Mouse (Mus musculus) 3134 (cell line): Measurements from ENCODE around the gene Col1a1.

Source experiments
- DNase-seq: peaks from one replicate; pipeline ENCODE4 v3.0.0-alpha.2; 2011; ENCODE audit warnings: low spot score; ENCODE audit not compliant: insufficient read length; ENCODE audit errors: extremely low read depth

The Col1a1 gene

GRCm38 (mm10) chr11:94937335-94937781 is 1.3 kb downstream of the Col1a1 start:
- DNase-seq: no peak

DNA sequence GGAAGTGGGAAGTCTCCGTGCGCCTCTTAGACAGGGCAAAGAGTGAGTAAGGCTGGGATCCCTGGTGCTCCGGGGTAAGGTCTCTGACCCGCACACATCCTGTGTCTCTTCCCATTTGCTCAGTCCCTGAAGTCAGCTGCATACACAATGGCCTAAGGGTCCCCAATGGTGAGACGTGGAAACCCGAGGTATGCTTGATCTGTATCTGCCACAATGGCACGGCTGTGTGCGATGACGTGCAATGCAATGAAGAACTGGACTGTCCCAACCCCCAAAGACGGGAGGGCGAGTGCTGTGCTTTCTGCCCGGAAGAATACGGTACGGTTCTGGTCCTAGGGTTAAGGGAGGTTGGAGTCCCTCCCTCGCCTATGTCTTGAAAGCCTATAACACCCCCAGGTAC is 1.8 kb downstream of the Col1a1 start:
- no peak for DNase-seq

GRCm38 (mm10) chr11:94938296-94938695 is 2.3 kb downstream of the Col1a1 start:
- DNase-seq: no peak

GRCm38 (mm10) chr11:94939280-94939679 is 3.3 kb downstream of the Col1a1 start:
- DNase-seq: peak; percentile 38

DNA sequence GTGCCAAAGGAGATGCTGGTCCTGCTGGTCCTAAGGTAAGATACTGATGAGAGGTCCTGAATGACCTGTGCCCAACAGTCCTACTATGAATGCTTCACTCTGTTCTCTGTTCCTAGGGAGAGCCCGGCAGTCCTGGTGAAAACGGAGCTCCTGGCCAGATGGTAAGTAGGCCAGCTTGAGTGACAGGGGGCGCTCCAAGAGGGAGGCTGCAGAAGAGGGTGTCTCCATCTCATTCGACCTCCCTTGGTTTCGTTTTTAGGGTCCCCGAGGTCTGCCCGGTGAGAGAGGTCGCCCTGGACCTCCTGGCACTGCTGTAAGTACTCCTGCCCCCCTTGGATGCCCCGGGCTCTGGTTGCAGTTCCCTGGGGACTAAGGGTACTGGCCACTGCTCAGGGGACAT is 5.1 kb downstream of the Col1a1 start:
- DNase-seq: no peak

- no peak for DNase-seq
These were observed 5.8 kb downstream of the Col1a1 start for GRCm38 (mm10) chr11:94941776-94942175.

GRCm38 (mm10) chr11:94942282-94943023 is 6.4 kb downstream of the Col1a1 start:
- DNase-seq: peak; percentile 57

DNA sequence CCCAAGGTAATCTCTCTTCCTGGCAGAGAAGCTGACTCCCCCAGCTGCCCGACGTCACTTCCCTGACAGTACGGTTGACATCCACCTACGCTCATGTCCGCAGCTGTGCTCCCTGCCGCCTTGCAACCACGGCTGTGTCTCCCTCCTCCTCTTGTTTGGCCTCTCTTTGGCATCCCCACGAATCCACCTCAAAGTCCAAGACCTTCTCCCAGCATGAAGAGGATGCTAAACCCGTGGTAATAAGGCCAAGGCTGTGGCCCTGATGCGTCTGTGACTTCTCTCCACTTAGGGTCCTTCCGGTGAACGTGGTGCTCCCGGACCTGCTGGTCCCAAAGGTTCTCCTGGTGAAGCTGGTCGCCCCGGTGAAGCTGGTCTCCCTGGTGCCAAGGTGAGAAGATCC is 7.0 kb downstream of the Col1a1 start:
- DNase-seq: no peak

DNA sequence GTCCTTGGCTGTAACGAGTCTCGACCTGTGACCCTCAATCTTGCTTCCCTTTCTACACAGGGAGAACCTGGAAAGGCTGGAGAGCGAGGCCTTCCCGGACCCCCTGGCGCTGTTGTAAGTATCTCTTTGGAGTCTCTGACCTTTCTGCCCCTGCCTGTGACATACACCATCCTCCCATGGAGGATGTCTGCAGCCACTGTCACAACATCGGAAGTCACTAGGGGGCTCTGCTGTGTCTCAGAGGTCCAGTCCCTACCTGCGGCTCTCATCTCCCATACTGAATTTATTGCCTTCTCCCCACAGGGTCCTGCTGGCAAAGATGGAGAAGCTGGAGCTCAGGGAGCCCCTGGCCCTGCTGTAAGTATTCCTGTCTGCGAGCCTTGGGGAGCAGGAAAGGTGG is 8.3 kb downstream of the Col1a1 start:
- no peak for DNase-seq

DNA sequence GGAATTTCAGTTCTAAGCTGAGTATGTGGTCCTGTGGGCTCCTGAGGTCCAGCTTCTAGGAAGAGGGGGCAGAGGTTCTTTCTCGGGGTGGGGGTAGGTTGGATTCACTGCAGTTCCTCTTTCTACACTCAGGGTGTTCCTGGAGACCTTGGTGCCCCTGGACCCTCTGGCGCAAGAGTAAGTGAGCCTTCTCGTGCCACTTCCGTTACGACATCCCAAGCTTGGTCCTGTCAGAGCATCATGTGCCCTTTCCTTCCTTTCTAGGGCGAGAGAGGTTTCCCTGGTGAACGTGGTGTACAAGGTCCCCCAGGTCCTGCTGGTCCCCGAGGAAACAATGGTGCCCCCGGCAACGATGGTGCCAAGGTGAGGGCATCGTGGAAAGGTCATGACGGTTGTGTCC is 9.2 kb downstream of the Col1a1 start:
- DNase-seq: no peak

DNA sequence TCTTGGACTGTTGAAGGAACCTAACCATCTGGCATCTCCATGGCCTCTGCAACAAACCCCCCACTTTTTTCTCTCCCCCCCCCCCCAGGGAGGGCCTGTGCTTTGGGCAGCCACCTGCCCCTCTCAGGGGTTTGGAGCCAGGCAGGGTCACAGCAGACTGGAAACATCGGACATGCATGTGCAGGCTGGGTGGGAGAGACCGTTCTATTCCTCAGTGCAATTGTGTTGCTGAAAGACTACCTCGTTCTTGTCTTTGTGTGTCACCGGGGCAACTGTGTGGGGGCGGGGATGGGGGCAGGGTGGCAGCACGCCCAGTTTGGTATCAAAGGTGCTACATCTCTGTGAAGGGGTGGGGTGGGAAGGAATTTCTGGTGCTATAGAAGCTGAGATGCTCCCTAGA is 16.1 kb downstream of the Col1a1 start:
- DNase-seq: no peak

GRCm38 (mm10) chr11:94955103-94955502 is 19.1 kb downstream of the Col1a1 start:
- DNase-seq: no peak

- DNase-seq: no peak
These were observed 21.7 kb downstream of the Col1a1 start for GRCm38 (mm10) chr11:94957693-94958064.

DNA sequence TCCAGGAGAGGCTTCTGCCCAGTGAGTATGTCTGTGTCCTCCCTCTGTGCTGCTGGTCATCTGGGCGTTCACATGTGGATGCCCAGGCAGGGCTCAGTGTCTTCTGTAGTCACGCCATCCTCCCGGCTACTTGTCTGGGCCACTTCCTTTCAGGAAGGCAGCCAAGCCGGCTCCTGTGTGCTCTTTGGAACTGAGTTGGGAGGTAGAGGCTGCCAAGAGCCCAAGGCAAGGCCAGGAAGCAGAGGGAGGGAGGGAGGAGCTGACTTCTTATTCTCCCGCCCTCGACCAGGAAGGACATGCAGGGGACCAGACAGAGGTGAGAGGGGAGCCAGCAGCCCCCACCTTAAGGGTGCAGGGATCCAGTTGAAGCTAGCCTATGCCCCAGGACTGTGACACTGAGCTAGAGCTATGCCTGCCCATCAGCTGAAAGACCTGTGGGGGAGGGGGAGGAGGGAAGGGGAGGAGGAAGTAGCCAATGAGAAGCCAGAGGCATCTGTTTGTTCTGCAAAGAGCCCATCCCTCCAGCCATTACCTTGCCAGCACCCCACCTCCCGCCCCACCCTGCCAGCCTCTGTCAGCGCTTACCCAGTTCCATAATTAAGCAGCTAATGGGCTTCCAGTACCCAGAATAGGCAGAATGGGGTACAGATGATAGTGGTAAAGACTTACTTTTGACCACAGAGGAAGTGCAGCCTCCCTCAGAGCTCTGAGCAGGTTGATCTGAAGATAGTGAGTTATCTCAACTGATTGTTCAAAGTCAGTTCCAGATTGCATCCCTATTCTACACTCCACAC is 22.2 kb downstream of the Col1a1 start:
- DNase-seq: peak; percentile 94

GRCm38 (mm10) chr11:94962534-94963101 is 26.6 kb downstream of the Col1a1 start:
- DNase-seq: no peak

DNA sequence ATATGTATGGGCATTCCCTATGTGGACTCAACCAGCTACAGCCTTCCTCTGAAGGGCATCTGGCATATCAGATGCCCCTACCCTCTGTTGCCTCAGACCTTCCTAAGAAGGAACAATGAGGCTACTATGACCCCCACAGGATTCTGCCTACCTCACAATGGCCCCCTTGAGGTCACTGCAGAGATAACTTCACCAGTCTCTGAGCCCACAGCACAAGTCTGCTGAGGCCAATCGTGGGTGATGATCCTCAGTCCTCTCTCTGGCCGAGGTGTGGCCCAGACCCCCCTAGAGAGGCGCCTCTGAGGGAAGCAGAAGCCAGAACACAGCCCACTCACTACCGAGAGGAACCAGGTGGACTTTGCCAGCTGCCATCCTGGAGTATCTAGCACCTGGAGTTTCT is 31.4 kb downstream of the Col1a1 start, which contains the start of gene Hils1:
Hils1 (plus strand) TSS at position 175 of the 400 bp plus-strand sequence.
- no peak for DNase-seq

DNA sequence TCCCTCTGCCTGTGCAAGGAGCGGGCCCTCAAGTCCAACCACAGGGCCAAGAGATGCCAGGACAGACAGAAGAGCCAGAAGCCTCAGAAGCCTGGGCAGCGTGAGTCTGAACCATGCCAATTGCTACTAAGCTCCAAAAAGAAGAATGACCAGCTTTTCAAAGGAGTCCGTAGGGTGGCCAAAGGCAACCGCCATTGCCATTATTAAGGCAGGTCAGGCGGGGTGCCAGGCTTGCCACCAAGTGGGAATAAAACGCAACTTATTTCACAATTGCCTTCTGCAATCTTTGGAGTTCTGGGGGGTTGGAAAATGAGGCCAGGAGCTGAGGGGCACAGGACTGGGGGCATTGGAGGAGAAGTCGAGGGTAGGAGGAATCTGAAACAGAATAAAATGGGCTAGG is 32.2 kb downstream of the Col1a1 start:
- no peak for DNase-seq

DNA sequence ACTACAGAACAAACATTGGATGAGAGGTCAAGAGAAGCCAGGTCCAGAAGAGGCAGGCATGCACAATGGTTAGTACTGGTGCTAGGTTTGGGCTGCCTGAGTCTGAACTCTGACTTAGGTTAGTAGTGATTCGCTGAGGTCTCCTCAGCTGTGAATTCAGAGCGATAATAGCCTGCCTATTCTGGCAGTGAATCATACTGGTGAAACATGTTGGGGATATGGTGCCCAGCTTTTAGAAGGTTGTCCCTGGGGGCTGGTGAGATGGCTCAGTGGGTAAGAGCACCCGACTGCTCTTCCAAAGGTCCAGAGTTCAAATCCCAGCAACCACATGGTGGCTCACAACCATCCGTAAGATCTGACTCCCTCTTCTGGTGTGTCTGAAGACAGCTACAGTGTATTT is 33.7 kb downstream of the Col1a1 start:
- peak; percentile 57 for DNase-seq

- peak; percentile 68 for DNase-seq
These were observed 34.4 kb downstream of the Col1a1 start for GRCm38 (mm10) chr11:94970210-94970943.

GRCm38 (mm10) chr11:94971895-94972615 is 36.0 kb downstream of the Col1a1 start:
- no peak for DNase-seq
